Mouse (Mus musculus) thymus, adult 2 months (tissue): ENCODE measurements around the gene Bahcc1. TPM values are rescaled to one million over a fixed set of nuclear protein-coding genes. Genes with fewer than 3 reads are reported as not detected.

ENCODE experiments used
- DNase-seq: peaks from one replicate; pipeline ENCODE4 v3.0.0; 2021
- H3K27ac ChIP-seq: fragments of 200-500 bp; 2 replicates; pipeline ENCODE4 v1.5.1; 2012; ENCODE audit warnings: low read length, control low read depth; ENCODE audit not compliant: control insufficient read depth, insufficient read depth
- H3K27me3 ChIP-seq: fragments of 200-500 bp; 2 replicates; pipeline ENCODE4 v1.6.1; 2012; ENCODE audit warnings: mild to moderate bottlenecking, low read length, moderate library complexity, mixed read lengths; ENCODE audit not compliant: control insufficient read depth, insufficient read depth
- H3K36me3 ChIP-seq: fragments of 200-500 bp; 2 replicates; pipeline ENCODE4 v1.6.1; 2012; ENCODE audit warnings: mild to moderate bottlenecking, low read length, moderate library complexity; ENCODE audit not compliant: control insufficient read depth, insufficient read depth
- H3K4me1 ChIP-seq: fragments of 200-500 bp; replicated peaks from 2 replicates; pipeline ENCODE4 v1.6.1; 2012; ENCODE audit warnings: low read length; ENCODE audit not compliant: control insufficient read depth, insufficient read depth
- H3K4me3 ChIP-seq: fragments of 200-500 bp; 2 replicates; pipeline ENCODE4 v1.5.1; 2012; ENCODE audit warnings: mild to moderate bottlenecking, low read length, control low read depth, moderate library complexity; ENCODE audit not compliant: control insufficient read depth, insufficient read depth
- CTCF ChIP-seq: fragments of 200-500 bp; IDR thresholded peaks from 2 replicates; pipeline ENCODE4 v1.5.1; 2012; ENCODE audit warnings: mild to moderate bottlenecking, control low read depth, low read length, moderate library complexity, borderline replicate concordance; ENCODE audit not compliant: control insufficient read depth, poor library complexity, insufficient read depth; ENCODE audit errors: extremely low read depth
- POLR2A ChIP-seq: fragments of 200-500 bp; IDR thresholded peaks from 2 replicates; pipeline ENCODE4 v1.6.1; 2012; ENCODE audit warnings: mild to moderate bottlenecking, low read length, control low read depth, moderate library complexity; ENCODE audit not compliant: control insufficient read depth, poor library complexity, insufficient read depth; ENCODE audit errors: extremely low read depth
- WGBS: fragments of 180-500 bp; shearing (Covaris S2); methylation state at CpG from one replicate; pipeline ENCODE4 v1.1.7; 2018; 5-methylcytosine and 5-hydroxymethylcytosine counted together
- polyA plus RNA-seq: library from polyadenylated mRNA; depleted of rRNA; stranded (reverse); fragments of >200 nt; gene quantifications from 2 replicates; pipeline ENCODE4 v1.2.3, GENCODE M21; 2012

The Bahcc1 gene
- polyA plus RNA-seq, 1 experiment = 11.0 TPM

DNA sequence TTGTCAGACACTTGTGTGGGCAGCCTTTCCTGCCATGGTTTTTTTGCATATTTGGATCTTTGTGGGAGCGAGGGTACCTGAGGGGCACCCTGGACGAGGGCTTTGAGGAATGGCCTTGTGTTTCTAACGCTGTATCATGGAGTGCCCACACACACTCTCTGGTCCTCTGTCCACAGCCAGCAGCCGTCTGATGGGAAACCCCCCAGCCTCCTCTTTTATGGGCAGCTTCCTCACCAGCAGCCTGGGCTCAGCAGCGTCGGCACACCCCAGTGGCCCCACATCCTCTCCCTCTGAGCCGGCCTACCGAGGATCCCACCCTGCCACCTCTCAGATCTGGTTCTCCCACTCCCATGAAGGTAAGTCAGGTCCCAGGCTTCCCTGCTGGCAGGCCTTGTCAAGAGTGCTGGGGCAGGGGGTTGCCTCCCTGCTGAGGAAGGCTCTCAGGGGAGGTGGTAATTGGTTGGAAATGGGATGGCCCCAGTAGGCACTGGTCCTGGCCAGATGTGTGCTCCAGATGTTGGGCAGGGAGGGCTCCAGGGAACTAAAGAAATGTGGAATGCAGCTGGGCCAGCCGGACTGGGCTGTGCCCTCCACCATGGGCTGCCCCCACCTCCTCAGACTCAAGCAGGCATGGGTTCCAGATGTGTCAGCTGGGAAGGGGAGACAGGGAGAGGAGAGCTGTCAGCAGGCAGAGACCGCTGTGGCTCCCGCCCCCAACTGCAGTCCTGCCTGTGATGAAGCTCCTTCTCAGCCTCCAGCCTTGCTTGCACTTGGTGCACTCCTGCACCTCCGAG lies 26.3 kb downstream of the Bahcc1 start:
- peaks cover 18% of the 10 kb centered on the region for H3K4me1 ChIP-seq
- TF ChIP-seq POLR2A = no peak
- no peak for TF ChIP-seq CTCF
- no peak for DNase-seq
- no peak overlapping the region for H3K4me3 ChIP-seq
- no peaks in the 10 kb centered on the region for H3K36me3 ChIP-seq
- no peak overlapping the region for H3K27ac ChIP-seq
- no peaks in the 10 kb centered on the region for H3K27me3 ChIP-seq
- WGBS = 70% methylated on average over 12 of the region's 12 CpGs

DNA sequence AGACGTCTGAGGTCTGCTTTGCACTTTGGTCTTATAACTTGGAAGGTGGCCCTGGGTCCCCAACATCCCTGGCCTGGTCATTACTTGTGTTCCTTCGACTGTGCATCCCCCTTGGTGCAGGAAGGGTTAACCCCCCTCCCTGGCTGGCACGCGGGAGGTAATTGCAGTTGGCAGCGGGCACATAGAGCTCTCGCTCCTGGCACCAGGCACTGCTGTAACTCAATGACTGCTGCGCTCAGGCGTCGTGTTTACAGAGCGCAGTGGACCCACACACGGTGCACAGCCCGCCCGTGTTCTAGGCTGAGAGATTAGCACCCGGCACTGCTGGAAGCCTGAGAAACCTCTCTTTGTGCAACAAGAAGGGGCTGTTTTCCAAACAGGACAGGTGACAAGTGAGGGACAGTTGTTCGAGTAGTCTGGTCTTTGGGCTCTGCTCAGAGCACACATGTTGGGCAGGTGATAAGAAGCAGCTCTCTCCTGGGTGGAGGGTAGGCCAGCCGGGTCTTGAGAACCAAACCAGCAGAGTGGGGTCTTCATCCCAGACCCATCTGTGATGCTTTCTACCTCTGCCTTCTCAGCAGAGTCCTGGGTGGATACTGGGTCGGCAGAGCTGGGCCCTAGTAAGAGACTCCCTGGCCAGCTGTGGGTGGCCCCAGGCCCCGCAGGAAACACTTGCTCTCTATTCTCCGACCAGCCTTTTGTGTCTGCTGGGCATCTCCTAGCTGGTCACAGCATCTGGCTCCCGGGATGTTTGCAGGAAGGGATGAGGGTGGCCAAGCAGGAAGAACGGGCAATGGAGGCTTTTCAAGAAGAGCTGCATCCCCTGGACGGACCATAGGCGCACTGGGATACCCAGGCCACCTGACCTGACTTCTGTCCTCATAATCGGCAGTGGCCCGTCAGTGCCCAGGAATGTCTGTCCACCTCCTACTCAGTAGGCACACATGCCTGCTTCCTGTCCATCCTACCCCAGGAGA lies 27.3 kb downstream of the Bahcc1 start:
- no peak for TF ChIP-seq CTCF
- TF ChIP-seq POLR2A = no peak
- DNase-seq = no peak
- 90% methylated on average over 25 of the region's 25 CpGs for WGBS

GRCm38 (mm10) chr11:120260769-120261150 lies 28.0 kb downstream of the Bahcc1 start:
- 67% methylated on average over 6 of the region's 6 CpGs for WGBS
- Histone ChIP-seq H3K27me3 (no peaks in the 10 kb centered on the region), H3K4me1 (peaks cover 18% of the 10 kb centered on the region), H3K36me3 (no peaks in the 10 kb centered on the region), H3K27ac (no peak overlapping the region), H3K4me3 (no peak overlapping the region)
- no peak for TF ChIP-seq POLR2A
- TF ChIP-seq CTCF = no peak
- no peak for DNase-seq

More for the DNA sequence above, 27.3 kb downstream of the Bahcc1 start:
- Histone ChIP-seq H3K36me3 (no peaks in the 10 kb centered on the region), H3K4me1 (peaks cover 18% of the 10 kb centered on the region), H3K27me3 (no peaks in the 10 kb centered on the region), H3K27ac (no peak overlapping the region), H3K4me3 (no peak overlapping the region)

DNA sequence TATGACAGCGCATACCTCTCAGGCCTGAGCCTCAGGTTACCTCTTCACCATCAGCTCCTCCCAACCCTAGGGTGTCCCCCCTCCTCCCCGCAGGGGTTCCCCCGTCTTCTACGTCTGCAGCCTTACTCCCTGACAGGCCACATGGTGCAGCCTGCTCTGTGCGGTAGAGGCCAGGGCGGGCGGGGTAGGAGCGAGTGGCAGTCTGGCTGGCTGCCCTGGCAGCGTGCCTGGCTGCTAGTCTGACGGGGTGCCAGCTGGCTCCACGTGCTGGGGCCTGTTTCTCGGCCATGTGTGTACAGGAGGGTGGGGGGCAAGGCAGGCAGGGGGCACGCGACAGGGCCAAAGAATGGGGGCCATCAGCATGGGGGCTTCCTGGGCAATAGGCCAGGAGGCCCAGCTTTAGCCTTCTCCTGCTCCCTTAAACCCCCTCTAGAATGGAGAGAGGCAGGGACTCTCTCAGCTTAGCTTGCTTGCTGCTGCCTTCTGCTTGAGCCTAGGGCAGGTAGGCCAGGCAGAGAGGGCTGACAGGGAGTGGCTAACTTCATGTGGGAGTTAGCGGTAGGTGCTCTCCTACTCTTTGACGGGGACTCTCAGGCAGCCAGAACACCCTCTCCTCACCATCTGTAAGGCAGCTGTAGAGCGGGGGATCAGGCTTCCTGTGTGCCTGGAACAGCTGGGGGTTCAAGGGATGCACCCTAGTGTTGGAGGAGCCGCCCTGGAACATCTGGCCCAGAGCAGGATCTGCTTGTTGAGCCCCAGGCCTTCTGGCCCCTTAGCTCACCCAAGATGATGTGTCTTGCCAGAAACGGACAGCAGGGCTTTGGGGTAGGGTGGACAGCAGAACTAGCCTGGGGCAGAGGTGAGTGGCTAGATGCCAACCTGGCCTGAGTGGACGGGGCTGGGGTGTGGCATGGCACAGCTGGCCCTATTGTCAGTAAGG lies 28.9 kb downstream of the Bahcc1 start:
- peaks cover 18% of the 10 kb centered on the region for H3K4me1 ChIP-seq

GRCm38 (mm10) chr11:120262356-120262901 lies 29.7 kb downstream of the Bahcc1 start:
- peak; percentile 60 for DNase-seq
- TF ChIP-seq CTCF = peak; percentile 71
- no peak for TF ChIP-seq POLR2A
- Histone ChIP-seq H3K4me3 (no peak overlapping the region), H3K36me3 (no peaks in the 10 kb centered on the region), H3K4me1 (peaks cover 23% of the 10 kb centered on the region), H3K27ac (no peak overlapping the region), H3K27me3 (no peaks in the 10 kb centered on the region)
- WGBS = 35% methylated on average over 8 of the region's 8 CpGs

More for the DNA sequence above, 28.9 kb downstream of the Bahcc1 start:
- TF ChIP-seq CTCF = no peak
- TF ChIP-seq POLR2A = no peak
- DNase-seq = peak; percentile 36
- 21% methylated on average over 20 of the region's 20 CpGs for WGBS
- no peaks in the 10 kb centered on the region for H3K27me3 ChIP-seq
- no peaks in the 10 kb centered on the region for H3K36me3 ChIP-seq
- no peak overlapping the region for H3K27ac ChIP-seq
- no peak overlapping the region for H3K4me3 ChIP-seq
